Mouse (Mus musculus) small intestine, adult 2 months (tissue): Measurements from ENCODE around the gene Ntm.

Experiments used
- CTCF ChIP-seq: fragments of 200-500 bp; IDR thresholded peaks from 2 replicates; pipeline ENCODE4 v1.5.1; 2012; ENCODE audit warnings: low read depth, mild to moderate bottlenecking, control low read depth, inconsistent platforms, low read length, moderate library complexity, mixed read lengths; ENCODE audit not compliant: insufficient replicate concordance, insufficient read length; ENCODE audit errors: extremely low read depth
- POLR2A ChIP-seq: fragments of 200-500 bp; IDR thresholded peaks from 2 replicates; pipeline ENCODE4 v1.6.1; 2012; ENCODE audit warnings: low read depth, mild to moderate bottlenecking, control low read depth, inconsistent platforms, low read length, moderate library complexity

GRCm38 (mm10) chr9:29390796-29391517 is 572.0 kb downstream of the Ntm start:
- no peak for TF ChIP-seq POLR2A
- no peak for TF ChIP-seq CTCF
